Mouse (Mus musculus) liver, embryonic 16.5 days (tissue): ENCODE measurements at regions not wholly inside any gene's neighbourhood (a gene's known extent, or its start where the extent isn't known, plus 50 kb on each side); places are given as distances from the start of the nearest gene placed in this dataset.

Source experiments
- ATAC-seq: fragments of 200-750 bp; cut with Nextera tagmentation; 2 replicates; pipeline ENCODE4 v1.8.0; 2017; ENCODE audit warnings: low read depth, mild to moderate bottlenecking, moderate number of reproducible peaks, moderate library complexity
- H3K27ac ChIP-seq: fragments of 300-500 bp; sonication (generic); 2 replicates; pipeline ENCODE4 v1.5.1; 2014; ENCODE audit warnings: mild to moderate bottlenecking, low read length
- H3K27me3 ChIP-seq: fragments of 300-500 bp; sonication (generic); 2 replicates; pipeline ENCODE4 v1.6.1; 2014; ENCODE audit warnings: low read depth, low read length, mixed read lengths; ENCODE audit not compliant: control insufficient read depth, insufficient read depth
- H3K36me3 ChIP-seq: fragments of 300-500 bp; sonication (generic); 2 replicates; pipeline ENCODE4 v1.6.1; 2014; ENCODE audit warnings: mild to moderate bottlenecking; ENCODE audit not compliant: control insufficient read depth, insufficient read depth
- H3K4me1 ChIP-seq: fragments of 300-500 bp; sonication (generic); 2 replicates; pipeline ENCODE4 v1.6.1; 2014; ENCODE audit warnings: low read depth, low read length, mixed read lengths; ENCODE audit not compliant: control insufficient read depth
- H3K4me2 ChIP-seq: fragments of 300-500 bp; sonication (generic); 2 replicates; pipeline ENCODE4 v1.6.1; 2014; ENCODE audit warnings: low read depth, low read length, mixed read lengths
- H3K4me3 ChIP-seq: fragments of 300-500 bp; sonication (generic); 2 replicates; pipeline ENCODE4 v1.5.1; 2014; ENCODE audit warnings: low read depth, mild to moderate bottlenecking, low read length
- H3K9ac ChIP-seq: fragments of 300-500 bp; sonication (generic); 2 replicates; pipeline ENCODE4 v1.6.1; 2014; ENCODE audit warnings: low read depth, low read length
- H3K9me3 ChIP-seq: fragments of 300-500 bp; sonication (generic); replicated peaks from 2 replicates; pipeline ENCODE4 v1.6.1; 2016; ENCODE audit warnings: low read length; ENCODE audit not compliant: control insufficient read depth
- WGBS: fragments of 180-500 bp; shearing (Covaris S2); extraction: QIAGEN DNeasy Blood & Tissue Kit; methylation state at CpG from one replicate; pipeline ENCODE4 v1.1.7; 2014; ENCODE audit not compliant: insufficient replicate concordance; 5-methylcytosine and 5-hydroxymethylcytosine counted together

GRCm38 (mm10) chr1:35729785-35730295 lies 338.4 kb upstream of the Hs6st1 start:
- ATAC-seq, result no peak

GRCm38 (mm10) chr1:35730309-35730708 lies 337.9 kb upstream of the Hs6st1 start:
- no peaks in the 10 kb centered on the region for H3K9me3 ChIP-seq
- no peaks in the 10 kb centered on the region for H3K4me1 ChIP-seq
- no peak overlapping the region for H3K4me3 ChIP-seq
- H3K9ac ChIP-seq, result no peak overlapping the region
- no peaks in the 10 kb centered on the region for H3K36me3 ChIP-seq
- 58% methylated on average over 4 of the region's 4 CpGs for WGBS
- H3K27me3 ChIP-seq, result no peaks in the 10 kb centered on the region
- no peak for ATAC-seq
- no peak overlapping the region for H3K27ac ChIP-seq
- H3K4me2 ChIP-seq, result no peak overlapping the region

More at GRCm38 (mm10) chr1:35729785-35730295, 338.4 kb upstream of the Hs6st1 start:
- no peak overlapping the region for H3K27ac ChIP-seq
- H3K4me1 ChIP-seq, result no peaks in the 10 kb centered on the region
- H3K4me2 ChIP-seq, result no peak overlapping the region
- H3K4me3 ChIP-seq, result no peak overlapping the region
- H3K27me3 ChIP-seq, result no peaks in the 10 kb centered on the region
- 67% methylated on average over 5 of the region's 5 CpGs for WGBS
- H3K36me3 ChIP-seq, result no peaks in the 10 kb centered on the region
- H3K9me3 ChIP-seq, result no peaks in the 10 kb centered on the region
- H3K9ac ChIP-seq, result no peak overlapping the region

GRCm38 (mm10) chr1:35736247-35736646 lies 332.0 kb upstream of the Hs6st1 start:
- no peak overlapping the region for H3K4me3 ChIP-seq
- ATAC-seq, result no peak
- no peaks in the 10 kb centered on the region for H3K4me1 ChIP-seq
- no peaks in the 10 kb centered on the region for H3K9me3 ChIP-seq
- no peak overlapping the region for H3K9ac ChIP-seq
- no peaks in the 10 kb centered on the region for H3K27me3 ChIP-seq
- H3K4me2 ChIP-seq, result no peak overlapping the region
- H3K27ac ChIP-seq, result no peak overlapping the region
- no peaks in the 10 kb centered on the region for H3K36me3 ChIP-seq

GRCm38 (mm10) chr1:35749603-35750002 lies 318.6 kb upstream of the Hs6st1 start:
- H3K36me3 ChIP-seq, result no peaks in the 10 kb centered on the region
- no peak overlapping the region for H3K4me2 ChIP-seq
- H3K9me3 ChIP-seq, result no peaks in the 10 kb centered on the region
- no peak overlapping the region for H3K27ac ChIP-seq
- H3K9ac ChIP-seq, result no peak overlapping the region
- no peaks in the 10 kb centered on the region for H3K4me1 ChIP-seq
- ATAC-seq, result no peak
- H3K27me3 ChIP-seq, result no peaks in the 10 kb centered on the region
- no peak overlapping the region for H3K4me3 ChIP-seq
- WGBS, result 82% methylated on average over 7 of the region's 7 CpGs

GRCm38 (mm10) chr1:35750092-35750521 lies 318.1 kb upstream of the Hs6st1 start:
- H3K27me3 ChIP-seq, result no peaks in the 10 kb centered on the region
- H3K9me3 ChIP-seq, result no peaks in the 10 kb centered on the region
- H3K4me3 ChIP-seq, result no peak overlapping the region
- H3K4me1 ChIP-seq, result no peaks in the 10 kb centered on the region
- no peak for ATAC-seq
- no peak overlapping the region for H3K27ac ChIP-seq
- H3K9ac ChIP-seq, result no peak overlapping the region
- WGBS, result 69% methylated on average over 4 of the region's 4 CpGs
- no peak overlapping the region for H3K4me2 ChIP-seq
- no peaks in the 10 kb centered on the region for H3K36me3 ChIP-seq

GRCm38 (mm10) chr1:35752636-35753035 lies 315.6 kb upstream of the Hs6st1 start:
- no peak overlapping the region for H3K4me3 ChIP-seq
- WGBS, result 70% methylated on average over 9 of the region's 9 CpGs
- no peaks in the 10 kb centered on the region for H3K27me3 ChIP-seq
- no peak for ATAC-seq
- H3K4me1 ChIP-seq, result no peaks in the 10 kb centered on the region
- H3K4me2 ChIP-seq, result no peak overlapping the region
- H3K9ac ChIP-seq, result no peak overlapping the region
- H3K36me3 ChIP-seq, result no peaks in the 10 kb centered on the region
- H3K9me3 ChIP-seq, result no peaks in the 10 kb centered on the region
- H3K27ac ChIP-seq, result no peak overlapping the region

- H3K4me1 ChIP-seq, result no peaks in the 10 kb centered on the region
- H3K9me3 ChIP-seq, result no peaks in the 10 kb centered on the region
- H3K4me2 ChIP-seq, result no peak overlapping the region
- no peak overlapping the region for H3K9ac ChIP-seq
- 62% methylated on average over 10 of the region's 11 CpGs for WGBS
- no peak for ATAC-seq
- H3K4me3 ChIP-seq, result no peak overlapping the region
- H3K27ac ChIP-seq, result no peak overlapping the region
- H3K36me3 ChIP-seq, result no peaks in the 10 kb centered on the region
- H3K27me3 ChIP-seq, result no peaks in the 10 kb centered on the region
These were observed 314.0 kb upstream of the Hs6st1 start for GRCm38 (mm10) chr1:35754170-35754569.

GRCm38 (mm10) chr1:35759010-35759409 lies 309.2 kb upstream of the Hs6st1 start:
- Histone ChIP-seq H3K4me2 (no peak overlapping the region), H3K36me3 (no peaks in the 10 kb centered on the region), H3K4me1 (no peaks in the 10 kb centered on the region), H3K9ac (no peak overlapping the region), H3K9me3 (no peaks in the 10 kb centered on the region), H3K27ac (no peak overlapping the region), H3K27me3 (no peaks in the 10 kb centered on the region), H3K4me3 (no peak overlapping the region)
- ATAC-seq, result no peak
- 68% methylated on average over 12 of the region's 12 CpGs for WGBS

GRCm38 (mm10) chr1:35759600-35759999 lies 308.6 kb upstream of the Hs6st1 start:
- Histone ChIP-seq H3K4me3 (no peak overlapping the region), H3K4me1 (no peaks in the 10 kb centered on the region), H3K27ac (no peak overlapping the region), H3K4me2 (no peak overlapping the region), H3K36me3 (no peaks in the 10 kb centered on the region), H3K9me3 (no peaks in the 10 kb centered on the region), H3K9ac (no peak overlapping the region), H3K27me3 (no peaks in the 10 kb centered on the region)
- WGBS, result 48% methylated on average over 4 of the region's 4 CpGs
- no peak for ATAC-seq
